Mouse (Mus musculus): ENCODE results near the gene Mas1. TPM values are rescaled to one million over a fixed set of nuclear protein-coding genes. Genes with fewer than 3 reads are reported as not detected.

Mas1 gene
- polyA plus RNA-seq (2016; fragmentation: Nextera tagmentation; extraction: Ambion mirVana) = 0.27 and 0.41 TPM in 2 replicates

DNA sequence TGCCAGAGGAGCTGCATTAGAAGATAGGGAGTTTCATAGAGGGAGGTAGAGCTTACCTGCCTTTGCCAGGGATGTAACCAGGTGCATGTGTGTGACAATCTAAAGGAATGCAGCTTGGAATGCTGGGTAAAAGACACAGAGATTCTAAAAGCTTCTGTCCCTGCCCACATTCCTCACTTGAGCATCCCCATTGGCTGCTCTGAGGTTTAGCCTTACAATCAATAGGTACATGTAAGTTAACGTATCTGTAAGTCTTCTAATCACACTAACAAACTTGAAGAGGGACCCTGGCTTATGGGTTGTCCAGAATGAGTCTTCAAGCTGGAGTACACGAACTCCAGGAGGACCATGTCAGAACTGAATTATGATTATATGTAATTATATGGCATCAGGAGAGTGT lies at the start of gene Mas1:
Gene Mas1, minus strand, starts transcription at position 101 of the 400 bp plus-strand sequence.
- H3K36me3 ChIP-seq = no peaks in the 10 kb centered on the region
- no peak for ATAC-seq (ENCODE audit: low FRiP score)
- H3K27me3 ChIP-seq = peaks cover 5% of the 10 kb centered on the region; the same call in 1 of the 2 replicates
- 60% methylated on average over 2 of the region's 2 CpGs for WGBS
- H3K9ac ChIP-seq = no peak within 1 kb of the TSS
- H3K4me3 ChIP-seq = no peak within 1 kb of the TSS
- 0 out of 2 replicates have a peak, but pooled peaks cover 7% of the 10 kb centered on the region for H3K4me1 ChIP-seq
- H3K27ac ChIP-seq = no peak within 1 kb of the TSS
- no peaks in the 10 kb centered on the region for H3K9me3 ChIP-seq (replicated peaks)
- no peak within 1 kb of the TSS for H3K4me2 ChIP-seq (replicated peaks)

DNA sequence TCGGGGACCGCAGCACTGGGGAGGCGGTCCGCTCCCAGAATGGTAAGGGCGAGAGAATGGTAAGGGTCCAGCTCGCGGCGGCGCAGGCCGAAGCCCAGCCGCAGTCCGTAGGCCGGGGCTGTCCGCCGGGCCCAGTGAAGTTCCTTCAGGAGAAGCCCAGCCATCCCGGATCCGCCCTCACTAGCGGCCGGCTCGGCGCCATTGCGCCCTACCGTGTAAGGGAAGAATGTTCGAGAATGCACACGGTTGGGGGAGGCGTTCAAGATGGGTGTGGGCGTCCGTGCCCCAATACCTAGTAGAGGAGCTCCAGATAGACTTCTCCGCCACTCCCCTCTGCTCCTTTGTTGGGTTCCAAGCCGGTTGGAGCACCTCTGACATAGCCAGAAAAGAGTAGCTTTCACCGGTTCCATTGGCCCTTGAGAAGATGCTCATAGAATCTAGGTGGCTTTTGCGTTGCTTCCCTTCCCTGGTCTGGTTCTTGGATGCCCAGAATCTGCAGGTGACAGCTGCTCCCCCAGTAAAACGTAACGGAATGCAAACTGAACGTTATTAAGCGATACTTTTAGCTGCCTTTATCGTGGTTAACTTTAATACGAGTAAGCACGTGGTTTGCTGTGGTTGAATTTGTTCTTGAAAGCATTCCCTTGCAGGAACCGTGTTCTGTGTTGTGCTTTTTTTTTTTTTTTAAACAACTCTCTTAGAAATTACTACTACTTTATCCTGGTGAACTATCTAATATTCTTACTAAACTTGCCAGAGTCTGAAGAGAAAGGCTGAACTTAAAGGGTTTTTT lies 48.8 kb upstream of the Mas1 start:
- Histone ChIP-seq H3K27ac (peak overlapping the region; percentile 90), H3K4me2 (replicated peaks) (peak overlapping the region; percentile 91), H3K9ac (peak overlapping the region; percentile 96), H3K4me3 (peak overlapping the region; percentile 79), H3K9me3 (replicated peaks) (no peaks in the 10 kb centered on the region), H3K4me1 (peaks cover 11% of the 10 kb centered on the region), H3K27me3 (no peaks in the 10 kb centered on the region), H3K36me3 (peaks cover 51% of the 10 kb centered on the region)
- 1% methylated on average over 40 of the region's 40 CpGs for WGBS
- ATAC-seq (ENCODE audit: low FRiP score) = peak; percentile 77

DNA sequence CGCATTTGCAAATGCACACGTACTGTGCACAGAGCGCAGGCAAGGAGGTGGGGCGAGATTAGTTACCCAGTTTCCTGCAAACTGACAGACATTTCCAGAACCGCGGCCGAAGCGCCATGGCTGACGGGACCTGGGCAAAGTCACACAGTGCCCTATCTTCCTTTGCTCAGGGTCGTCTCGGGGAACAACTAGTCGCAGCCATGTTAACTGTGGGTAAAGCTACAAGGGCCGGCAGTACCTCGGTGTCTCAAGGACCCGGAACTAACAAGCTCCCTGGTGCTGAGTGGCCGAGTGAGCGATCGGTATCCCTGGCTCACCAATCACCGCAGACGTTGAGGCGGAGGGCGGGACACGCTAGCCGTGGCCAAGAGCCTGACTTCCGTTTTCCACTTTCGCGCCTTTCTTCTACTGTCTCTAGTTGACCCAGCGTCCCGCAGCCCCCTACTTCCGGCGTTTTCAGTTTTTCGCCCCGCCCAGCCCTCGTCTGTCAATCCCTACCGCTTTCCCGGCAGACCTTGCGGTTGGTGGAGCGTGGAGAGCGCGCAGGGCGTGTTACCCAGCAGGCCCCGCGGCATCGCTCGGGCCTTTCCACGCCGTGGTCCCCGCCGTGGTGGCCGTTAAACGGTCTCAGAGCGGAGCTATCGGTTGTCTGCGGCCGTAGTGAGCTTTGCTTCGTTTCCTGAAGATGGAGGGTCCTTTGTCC lies 48.1 kb upstream of the Mas1 start, which contains the start of gene Mrpl18:
Gene Mrpl18, minus strand, starts transcription at position 465 of the 703 bp plus-strand sequence.
- peak within 1 kb of the TSS; percentile 90 for H3K27ac ChIP-seq
- no peaks in the 10 kb centered on the region for H3K9me3 ChIP-seq (replicated peaks)
- peaks cover 51% of the 10 kb centered on the region for H3K36me3 ChIP-seq
- H3K4me2 ChIP-seq (replicated peaks) = peak within 1 kb of the TSS; percentile 91
- peaks cover 11% of the 10 kb centered on the region for H3K4me1 ChIP-seq
- H3K27me3 ChIP-seq = no peaks in the 10 kb centered on the region
- WGBS = under 1% methylated on average over 56 of the region's 56 CpGs
- peak; percentile 100 for ATAC-seq (ENCODE audit: low FRiP score)
- H3K9ac ChIP-seq = peak within 1 kb of the TSS; percentile 96
- peak within 1 kb of the TSS; percentile 79 for H3K4me3 ChIP-seq

DNA sequence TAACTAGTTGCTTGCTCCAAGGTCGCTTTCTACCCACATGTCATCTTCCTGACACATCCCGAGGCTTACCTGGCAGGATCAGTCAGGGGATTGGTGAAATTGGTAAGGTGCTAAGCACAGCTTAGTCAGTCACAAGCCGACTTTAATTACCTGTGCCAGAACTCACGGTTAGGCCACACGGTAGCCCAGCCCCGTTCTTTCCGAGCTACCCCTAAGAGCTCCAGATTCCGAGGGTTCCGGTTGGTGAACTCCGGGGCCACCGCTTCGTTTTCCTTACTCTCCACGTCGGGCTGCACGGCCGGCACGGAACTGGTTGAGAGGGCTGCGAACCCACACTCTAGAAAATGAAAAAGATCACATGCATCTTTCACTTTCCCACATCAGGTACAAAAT lies 47.5 kb upstream of the Mas1 start, which contains the start of gene Tcp1:
Gene Tcp1, plus strand, starts transcription at position 214 of the 393 bp plus-strand sequence.
- Histone ChIP-seq H3K4me1 (peaks cover 11% of the 10 kb centered on the region), H3K27ac (peak within 1 kb of the TSS; percentile 90), H3K4me3 (peak within 1 kb of the TSS; percentile 79), H3K36me3 (peaks cover 51% of the 10 kb centered on the region), H3K27me3 (no peaks in the 10 kb centered on the region), H3K9ac (peak within 1 kb of the TSS; percentile 96), H3K9me3 (replicated peaks) (no peaks in the 10 kb centered on the region), H3K4me2 (replicated peaks) (peak within 1 kb of the TSS; percentile 91)
- ATAC-seq (ENCODE audit: low FRiP score) = 0 out of 2 replicates have a peak, but pooled peaks have one; percentile 12
- 2% methylated on average over 18 of the region's 18 CpGs for whole genome bisulfite sequencing

GRCm38 (mm10) chr17:12910391-12910790 lies 42.4 kb upstream of the Mas1 start:
- 93% methylated on average over 8 of the region's 8 CpGs for WGBS
- Histone ChIP-seq H3K27ac (no peak overlapping the region), H3K36me3 (peaks cover 41% of the 10 kb centered on the region), H3K4me3 (no peak overlapping the region), H3K9ac (no peak overlapping the region), H3K27me3 (no peaks in the 10 kb centered on the region), H3K9me3 (replicated peaks) (no peaks in the 10 kb centered on the region), H3K4me2 (replicated peaks) (no peak overlapping the region), H3K4me1 (peaks cover 4% of the 10 kb centered on the region)
- no peak for ATAC-seq (ENCODE audit: low FRiP score)

DNA sequence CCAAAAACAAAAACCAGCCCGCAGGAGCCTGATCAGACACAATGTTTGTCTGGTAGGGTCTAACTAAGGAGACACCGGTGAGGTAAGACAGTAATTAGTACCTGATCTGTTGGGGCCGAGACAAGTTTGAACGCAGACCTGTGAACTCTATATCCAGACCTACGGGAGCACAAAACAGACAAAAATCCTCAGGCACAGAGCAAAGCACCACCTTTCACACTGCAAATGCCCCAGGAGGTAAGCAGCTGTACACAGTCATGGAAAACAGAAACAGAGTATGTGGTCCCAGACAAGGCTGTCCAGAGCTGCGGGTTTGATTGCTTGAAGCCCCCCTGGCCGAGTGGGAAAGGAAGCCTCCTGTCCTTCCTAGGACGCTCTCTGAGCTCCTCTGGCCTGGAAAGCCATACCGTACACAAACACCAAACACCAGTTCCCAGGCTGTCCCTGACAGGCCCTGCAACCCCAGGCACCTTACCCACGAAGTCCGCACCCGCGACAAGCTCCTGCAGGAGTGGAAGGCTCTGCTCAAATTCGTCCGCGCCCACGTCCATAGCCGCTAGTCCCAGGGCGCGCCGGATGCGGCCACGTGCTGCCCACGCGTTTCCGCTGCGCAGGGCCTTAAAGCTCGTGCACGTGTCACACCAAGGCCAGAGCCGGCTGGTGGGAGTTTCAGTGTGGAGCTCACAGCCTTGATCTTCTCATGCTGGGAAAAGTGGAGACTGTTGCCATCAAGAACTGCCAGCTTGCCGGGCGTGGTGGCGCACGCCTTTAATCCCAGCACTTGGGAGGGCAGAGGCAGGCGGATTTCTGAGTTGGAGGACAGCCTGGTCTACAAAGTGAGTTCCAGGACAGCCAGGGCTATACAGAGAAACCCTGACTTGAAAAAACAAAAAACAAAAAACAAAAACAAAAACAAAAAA lies 41.7 kb upstream of the Mas1 start, which contains the start of gene Pnldc1:
Gene Pnldc1, minus strand, starts transcription at position 870 of the 920 bp plus-strand sequence.
- WGBS = 77% methylated on average over 35 of the region's 35 CpGs
- H3K4me2 ChIP-seq (replicated peaks) = no peak within 1 kb of the TSS
- H3K4me3 ChIP-seq = no peak within 1 kb of the TSS
- H3K27ac ChIP-seq = no peak within 1 kb of the TSS
- peaks cover 41% of the 10 kb centered on the region for H3K36me3 ChIP-seq
- no peaks in the 10 kb centered on the region for H3K27me3 ChIP-seq
- ATAC-seq (ENCODE audit: low FRiP score) = no peak
- H3K4me1 ChIP-seq = no peaks in the 10 kb centered on the region
- no peaks in the 10 kb centered on the region for H3K9me3 ChIP-seq (replicated peaks)
- H3K9ac ChIP-seq = no peak within 1 kb of the TSS

DNA sequence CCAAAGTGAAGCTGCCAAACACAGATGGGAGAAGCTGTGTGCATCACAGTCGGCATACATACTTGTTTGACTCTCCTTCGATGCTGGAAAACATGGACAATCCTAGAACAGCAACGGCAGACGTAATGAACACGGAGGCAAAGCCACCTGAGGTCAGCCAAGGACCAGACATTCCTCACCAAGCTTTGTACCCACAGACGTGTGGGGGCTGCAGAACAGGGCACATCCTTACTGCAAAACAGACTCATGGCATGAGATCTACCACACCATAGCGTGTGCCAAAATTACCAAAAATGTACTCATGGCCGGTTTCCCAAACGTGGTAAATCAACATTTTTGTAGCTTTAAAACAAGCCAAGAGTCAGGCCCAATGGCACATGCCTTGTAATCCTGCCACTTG lies 38.5 kb upstream of the Mas1 start:
- Histone ChIP-seq H3K4me2 (replicated peaks) (no peak overlapping the region), H3K4me3 (no peak overlapping the region), H3K9me3 (replicated peaks) (no peaks in the 10 kb centered on the region), H3K4me1 (0 out of 2 replicates have a peak, but pooled peaks cover 5% of the 10 kb centered on the region), H3K36me3 (peaks cover 24% of the 10 kb centered on the region), H3K27ac (no peak overlapping the region), H3K27me3 (no peaks in the 10 kb centered on the region), H3K9ac (no peak overlapping the region)
- ATAC-seq (ENCODE audit: low FRiP score) = no peak
- 91% methylated on average over 9 of the region's 9 CpGs for WGBS

DNA sequence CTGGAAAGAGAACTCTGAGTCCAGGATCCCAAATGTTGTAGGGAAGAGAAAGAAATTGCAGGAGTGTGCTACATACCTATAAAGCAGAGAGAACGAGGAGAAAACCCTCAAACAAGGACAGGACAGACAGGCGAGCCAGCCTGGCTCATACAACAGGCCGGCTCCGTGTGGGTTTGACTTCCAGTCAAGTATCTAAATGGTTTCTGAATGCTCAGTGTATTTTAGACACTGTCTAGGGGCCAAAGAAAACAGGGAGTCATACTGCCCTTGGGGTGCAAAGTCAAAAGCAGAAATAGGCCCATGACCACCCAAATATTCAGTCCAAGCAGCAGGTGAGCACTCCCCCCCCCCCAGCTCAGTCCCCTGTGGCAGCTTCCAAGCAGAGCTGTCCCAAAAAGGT lies 37.9 kb upstream of the Mas1 start:
- H3K27me3 ChIP-seq = no peaks in the 10 kb centered on the region
- no peak overlapping the region for H3K4me2 ChIP-seq (replicated peaks)
- 81% methylated on average over 4 of the region's 4 CpGs for WGBS
- ATAC-seq (ENCODE audit: low FRiP score) = no peak
- H3K9ac ChIP-seq = no peak overlapping the region
- no peak overlapping the region for H3K4me3 ChIP-seq
- no peaks in the 10 kb centered on the region for H3K9me3 ChIP-seq (replicated peaks)
- 0 out of 2 replicates have a peak, but pooled peaks cover 5% of the 10 kb centered on the region for H3K4me1 ChIP-seq
- H3K27ac ChIP-seq = no peak overlapping the region
- peaks cover 23% of the 10 kb centered on the region for H3K36me3 ChIP-seq

DNA sequence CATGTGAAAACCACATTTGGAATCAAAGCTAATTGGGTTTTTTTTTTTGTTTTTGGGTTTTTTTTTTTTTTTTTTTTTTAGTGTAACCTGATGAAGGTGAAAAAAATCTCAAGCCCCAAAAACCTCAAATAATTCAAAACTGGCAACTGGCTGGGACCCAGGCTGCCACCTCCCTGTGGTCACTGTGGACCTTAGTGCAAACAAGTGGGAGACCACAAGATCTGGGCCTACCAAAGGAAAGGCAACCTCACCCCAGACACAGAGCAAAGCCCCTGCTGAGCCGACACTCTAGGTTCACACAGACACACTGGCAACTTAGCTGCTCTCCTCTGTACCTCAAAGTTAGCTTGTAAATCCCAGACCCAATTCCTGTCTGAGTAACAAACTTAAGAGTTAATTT lies 36.4 kb upstream of the Mas1 start:
- Histone ChIP-seq H3K4me2 (replicated peaks) (no peak overlapping the region), H3K9ac (no peak overlapping the region), H3K9me3 (replicated peaks) (no peaks in the 10 kb centered on the region), H3K4me3 (no peak overlapping the region), H3K27ac (no peak overlapping the region), H3K27me3 (no peaks in the 10 kb centered on the region), H3K36me3 (peaks cover 21% of the 10 kb centered on the region), H3K4me1 (0 out of 2 replicates have a peak, but pooled peaks cover 5% of the 10 kb centered on the region)
- 79% methylated on average over 1 of the region's 1 CpGs for WGBS
- ATAC-seq (ENCODE audit: low FRiP score) = no peak

- Histone ChIP-seq H3K4me3 (no peak overlapping the region), H3K27me3 (no peaks in the 10 kb centered on the region), H3K36me3 (peaks cover 24% of the 10 kb centered on the region), H3K9me3 (replicated peaks) (no peaks in the 10 kb centered on the region), H3K27ac (0 out of 2 replicates have a peak overlapping the region, but pooled peaks have one; percentile 8), H3K4me2 (replicated peaks) (no peak overlapping the region), H3K4me1 (0 out of 2 replicates have a peak, but pooled peaks cover 5% of the 10 kb centered on the region), H3K9ac (no peak overlapping the region)
- 41% methylated on average over 11 of the region's 12 CpGs for WGBS
- ATAC-seq (ENCODE audit: low FRiP score) = no peak
Observed at GRCm38 (mm10) chr17:12903372-12904333, 35.7 kb upstream of the Mas1 start.

DNA sequence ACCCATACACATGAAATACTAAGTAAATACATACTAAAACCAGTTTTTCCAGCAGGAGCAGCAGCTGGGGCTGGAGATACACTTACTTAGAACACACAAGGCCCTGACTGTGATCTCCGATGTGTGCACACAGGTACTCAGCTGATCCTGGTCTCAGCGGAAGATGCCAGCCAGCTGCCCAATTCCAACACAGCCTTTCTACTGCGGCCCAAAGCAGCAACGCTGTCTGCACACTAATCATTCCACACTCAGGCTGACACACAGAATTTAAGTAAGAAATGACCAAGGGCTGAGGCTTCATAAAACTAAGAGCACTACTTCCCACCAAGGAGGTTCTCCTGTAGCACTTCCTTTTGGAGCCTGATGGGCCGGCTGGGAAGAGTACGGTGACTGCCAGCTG lies 34.3 kb upstream of the Mas1 start:
- Histone ChIP-seq H3K27ac (no peak overlapping the region), H3K4me3 (no peak overlapping the region), H3K27me3 (no peaks in the 10 kb centered on the region), H3K4me2 (replicated peaks) (no peak overlapping the region), H3K4me1 (0 out of 2 replicates have a peak, but pooled peaks cover 5% of the 10 kb centered on the region), H3K9me3 (replicated peaks) (no peaks in the 10 kb centered on the region), H3K9ac (no peak overlapping the region), H3K36me3 (peaks cover 24% of the 10 kb centered on the region)
- 92% methylated on average over 6 of the region's 6 CpGs for WGBS
- no peak for ATAC-seq (ENCODE audit: low FRiP score)
